Mouse (Mus musculus) MEL (cell line): Measurements from ENCODE around the gene Wipf1.

ENCODE experiments used
- CTCF ChIP-seq, 3 experiments: IDR thresholded peaks in 2 of 3; conservative IDR thresholded peaks in 1 of 3; 2 replicates each; pipeline ENCODE4 v1.5.1; 2011 to 2012; ENCODE audit warnings: low read length in 3 of 3, low read depth in 2 of 3, mild to moderate bottlenecking in 2 of 3, improper control_type of control experiment in 1 of 3, inconsistent platforms in 1 of 3, mixed read lengths in 1 of 3, moderate library complexity in 1 of 3; ENCODE audit not compliant: control insufficient read depth in 1 of 3, insufficient read depth in 1 of 3, poor library complexity in 1 of 3, severe bottlenecking in 1 of 3
- HCFC1 ChIP-seq: IDR thresholded peaks from 2 replicates; pipeline ENCODE4 v1.6.1; 2012; ENCODE audit warnings: low read depth, mild to moderate bottlenecking, inconsistent platforms, low read length, improper control_type of control experiment, moderate library complexity
- KAT2A ChIP-seq: conservative IDR thresholded peaks from 2 replicates; pipeline ENCODE4 v1.6.1; 2012; ENCODE audit warnings: low read depth, low read length, improper control_type of control experiment, inconsistent platforms
- POLR2A ChIP-seq, 2 experiments: IDR thresholded peaks; 2 replicates each; pipeline ENCODE4 v1.6.1; 2011 to 2012; ENCODE audit warnings: low read length in 2 of 2, mild to moderate bottlenecking in 2 of 2, control low read depth in 1 of 2, improper control_type of control experiment in 1 of 2, low read depth in 1 of 2, moderate library complexity in 1 of 2; ENCODE audit not compliant: control insufficient read depth in 1 of 2, insufficient read depth in 1 of 2, poor library complexity in 1 of 2
- RCOR1 ChIP-seq: IDR thresholded peaks from 2 replicates; pipeline ENCODE4 v1.6.1; 2012; ENCODE audit warnings: low read depth, mild to moderate bottlenecking, inconsistent platforms, low read length, improper control_type of control experiment
- SIN3A ChIP-seq: IDR thresholded peaks from 2 replicates; pipeline ENCODE4 v1.6.1; 2012; ENCODE audit warnings: low read length, improper control_type of control experiment, inconsistent platforms
- UBTF ChIP-seq: IDR thresholded peaks from 2 replicates; pipeline ENCODE4 v1.6.1; 2012; ENCODE audit warnings: low read depth, mild to moderate bottlenecking, inconsistent platforms, low read length, improper control_type of control experiment, moderate library complexity, borderline replicate concordance; ENCODE audit not compliant: insufficient read depth
- ZMIZ1 ChIP-seq: IDR thresholded peaks from 2 replicates; pipeline ENCODE4 v1.6.1; 2012; ENCODE audit warnings: low read depth, mild to moderate bottlenecking, inconsistent platforms, low read length, improper control_type of control experiment, moderate library complexity

DNA sequence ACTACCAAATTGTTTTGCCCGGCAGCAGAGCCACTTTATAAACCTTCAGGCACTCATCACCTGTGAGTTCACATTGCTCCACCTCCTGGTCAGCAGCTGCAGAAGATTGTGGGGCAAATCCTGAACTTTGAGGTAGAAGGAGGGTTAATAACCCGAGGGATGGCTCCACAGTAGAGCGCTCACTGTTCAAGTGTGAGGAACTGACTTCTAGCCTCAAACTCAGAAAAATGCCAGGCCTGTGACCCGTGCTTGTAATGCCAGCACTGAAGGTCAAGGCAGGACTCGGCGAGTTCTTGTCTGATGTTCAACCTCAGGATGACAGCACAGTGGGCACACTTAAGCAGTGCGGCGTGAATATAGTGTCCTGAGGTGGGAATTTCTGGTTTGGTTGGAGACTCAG, 28.4 kb upstream of the Wipf1 start:
- no peak for TF ChIP-seq CTCF (IDR thresholded peaks at IDR 0.05 in 2 of 3, conservative IDR thresholded peaks at IDR 0.05 in 1 of 3; ENCODE audit: control insufficient read depth in 1 of 3, insufficient read depth in 1 of 3, low read depth in 2 of 3, low read length in 3 of 3, poor library complexity in 1 of 3, severe bottlenecking in 1 of 3)
- TF ChIP-seq KAT2A = no peak
- TF ChIP-seq UBTF = no peak
- no peak for TF ChIP-seq SIN3A
- TF ChIP-seq HCFC1 = no peak
- TF ChIP-seq POLR2A (IDR thresholded peaks at IDR 0.05; ENCODE audit: control insufficient read depth in 1 of 2, insufficient read depth in 1 of 2, low read depth in 1 of 2, low read length in 2 of 2, poor library complexity in 1 of 2) = no peak
- no peak for TF ChIP-seq RCOR1
- no peak for TF ChIP-seq ZMIZ1
